Mouse (Mus musculus): ENCODE data around the gene Rcc1. TPM values are rescaled to one million over a fixed set of nuclear protein-coding genes. Genes with fewer than 3 reads are reported as not detected.

The Rcc1 gene
- polyA plus RNA-seq, 1 experiment from 2014 or later: 40.0 TPM

DNA sequence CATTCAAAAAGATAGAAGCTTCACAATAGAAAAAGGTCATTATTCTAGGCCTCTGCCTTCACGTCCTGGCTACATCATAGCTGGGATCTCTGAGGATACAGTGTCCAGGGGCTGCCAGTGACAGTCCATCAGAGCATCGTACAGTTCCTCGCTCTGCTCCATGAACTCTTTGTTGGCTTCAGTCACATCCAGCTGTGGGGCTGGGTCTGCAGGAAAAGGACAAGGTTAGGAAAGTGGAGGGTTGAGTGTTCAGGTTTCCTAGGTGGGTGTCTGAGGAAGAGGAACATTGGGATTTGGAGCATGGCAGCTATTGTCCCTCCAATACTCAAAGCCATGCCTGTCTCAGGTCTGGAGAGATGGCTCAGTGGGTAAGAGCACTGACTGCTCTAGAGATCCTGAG, 41.6 kb downstream of the Rcc1 start:
- no peak for ATAC-seq (replicated peaks; ENCODE audit: low FRiP score, low read depth)
- no peaks in the 10 kb centered on the region for H3K27me3 ChIP-seq (ENCODE audit: insufficient read depth, low read length)
- 43% methylated on average over 3 of the region's 3 CpGs for WGBS
- no peak overlapping the region for H3K4me3 ChIP-seq (replicated peaks; ENCODE audit: low read depth, low read length)
- no peak for DNase-seq (ENCODE audit: low spot score)
- H3K4me2 ChIP-seq (ENCODE audit: low read length): no peak overlapping the region
- TF ChIP-seq CTCF (IDR thresholded peaks at IDR 0.05; ENCODE audit: low read depth): no peak
- H3K4me1 ChIP-seq (replicated peaks; ENCODE audit: insufficient read depth, low read length): peaks cover 5% of the 10 kb centered on the region
- no peaks in the 10 kb centered on the region for H3K9me3 ChIP-seq (replicated peaks; ENCODE audit: low read length)
- H3K36me3 ChIP-seq (ENCODE audit: insufficient read depth, low read length): peaks cover 28% of the 10 kb centered on the region
- H3K9ac ChIP-seq (ENCODE audit: low read depth, low read length): no peak overlapping the region
- no peak overlapping the region for H3K27ac ChIP-seq

GRCm38 (mm10) chr4:132311209-132311608, 42.2 kb downstream of the Rcc1 start:
- DNase-seq (ENCODE audit: low spot score): no peak
- no peak overlapping the region for H3K4me3 ChIP-seq (replicated peaks; ENCODE audit: low read depth, low read length)
- H3K4me1 ChIP-seq (replicated peaks; ENCODE audit: insufficient read depth, low read length): peaks cover 5% of the 10 kb centered on the region
- WGBS: 52% methylated on average over 1 of the region's 1 CpGs
- no peaks in the 10 kb centered on the region for H3K27me3 ChIP-seq (ENCODE audit: insufficient read depth, low read length)
- H3K36me3 ChIP-seq (ENCODE audit: insufficient read depth, low read length): peaks cover 24% of the 10 kb centered on the region
- no peak overlapping the region for H3K9ac ChIP-seq (ENCODE audit: low read depth, low read length)
- ATAC-seq (replicated peaks; ENCODE audit: low FRiP score, low read depth): no peak
- no peak overlapping the region for H3K4me2 ChIP-seq (ENCODE audit: low read length)
- no peak overlapping the region for H3K27ac ChIP-seq
- TF ChIP-seq CTCF (IDR thresholded peaks at IDR 0.05; ENCODE audit: low read depth): no peak
- no peaks in the 10 kb centered on the region for H3K9me3 ChIP-seq (replicated peaks; ENCODE audit: low read length)

- WGBS: 20% methylated on average over 10 of the region's 10 CpGs
- Histone ChIP-seq H3K27me3 (ENCODE audit: insufficient read depth, low read length) (no peaks in the 10 kb centered on the region), H3K4me2 (ENCODE audit: low read length) (peak overlapping the region; percentile 90), H3K4me3 (replicated peaks; ENCODE audit: low read depth, low read length) (peak overlapping the region; percentile 74), H3K4me1 (replicated peaks; ENCODE audit: insufficient read depth, low read length) (peaks cover 5% of the 10 kb centered on the region), H3K9ac (ENCODE audit: low read depth, low read length) (peak overlapping the region; percentile 75), H3K9me3 (replicated peaks; ENCODE audit: low read length) (no peaks in the 10 kb centered on the region), H3K36me3 (ENCODE audit: insufficient read depth, low read length) (peaks cover 24% of the 10 kb centered on the region), H3K27ac (peak overlapping the region; percentile 77; the same call in 1 of the 2 replicates)
- DNase-seq (ENCODE audit: low spot score): peak; percentile 58
- TF ChIP-seq CTCF (IDR thresholded peaks at IDR 0.05; ENCODE audit: low read depth): peak; percentile 67
- ATAC-seq (replicated peaks; ENCODE audit: low FRiP score, low read depth): no peak
Observed at GRCm38 (mm10) chr4:132309849-132310472, 43.4 kb downstream of the Rcc1 start.

DNA sequence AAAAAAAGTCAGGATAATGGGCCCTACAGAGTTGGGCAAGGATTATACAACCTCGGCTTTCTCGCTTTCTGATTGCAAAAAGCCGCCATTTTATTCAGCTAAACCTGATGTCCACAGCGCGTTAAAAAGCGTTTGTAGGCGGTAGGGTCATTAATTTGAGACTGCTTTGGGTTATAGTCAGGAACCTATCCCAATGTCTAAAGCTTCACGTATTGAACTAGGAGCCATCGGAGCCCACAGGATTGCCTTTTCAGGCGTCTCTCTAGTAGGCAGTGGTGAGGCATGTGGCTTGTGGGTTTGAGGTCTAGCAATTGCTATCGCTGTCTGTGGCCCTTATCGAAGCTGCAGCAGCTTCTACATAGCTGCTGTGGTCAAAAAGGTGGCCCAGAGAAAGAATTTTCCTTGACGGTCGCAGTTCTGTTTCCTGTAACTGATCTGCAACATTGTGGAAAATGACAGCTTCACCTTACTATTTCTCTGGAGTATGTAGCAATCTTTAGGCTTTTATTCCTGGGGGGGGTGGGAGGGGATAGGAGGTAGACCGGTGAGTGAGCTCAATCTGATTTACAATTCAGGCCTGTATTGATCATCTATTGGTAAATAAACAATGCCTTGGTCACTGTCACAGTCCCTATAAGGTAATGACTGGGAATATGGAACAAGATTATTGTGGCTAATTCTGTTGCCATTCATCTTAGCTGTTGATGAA, 44.1 kb downstream of the Rcc1 start:
- ATAC-seq (replicated peaks; ENCODE audit: low FRiP score, low read depth): no peak
- Histone ChIP-seq H3K4me1 (replicated peaks; ENCODE audit: insufficient read depth, low read length) (peaks cover 5% of the 10 kb centered on the region), H3K9ac (ENCODE audit: low read depth, low read length) (peak overlapping the region; percentile 75), H3K9me3 (replicated peaks; ENCODE audit: low read length) (no peaks in the 10 kb centered on the region), H3K4me2 (ENCODE audit: low read length) (peak overlapping the region; percentile 90), H3K27ac (peak overlapping the region; percentile 77), H3K27me3 (ENCODE audit: insufficient read depth, low read length) (no peaks in the 10 kb centered on the region), H3K4me3 (replicated peaks; ENCODE audit: low read depth, low read length) (peak overlapping the region; percentile 74), H3K36me3 (ENCODE audit: insufficient read depth, low read length) (peaks cover 22% of the 10 kb centered on the region)
- TF ChIP-seq CTCF (IDR thresholded peaks at IDR 0.05; ENCODE audit: low read depth): no peak
- WGBS: under 1% methylated on average over 15 of the region's 15 CpGs
- peak; percentile 56 for DNase-seq (ENCODE audit: low spot score)

DNA sequence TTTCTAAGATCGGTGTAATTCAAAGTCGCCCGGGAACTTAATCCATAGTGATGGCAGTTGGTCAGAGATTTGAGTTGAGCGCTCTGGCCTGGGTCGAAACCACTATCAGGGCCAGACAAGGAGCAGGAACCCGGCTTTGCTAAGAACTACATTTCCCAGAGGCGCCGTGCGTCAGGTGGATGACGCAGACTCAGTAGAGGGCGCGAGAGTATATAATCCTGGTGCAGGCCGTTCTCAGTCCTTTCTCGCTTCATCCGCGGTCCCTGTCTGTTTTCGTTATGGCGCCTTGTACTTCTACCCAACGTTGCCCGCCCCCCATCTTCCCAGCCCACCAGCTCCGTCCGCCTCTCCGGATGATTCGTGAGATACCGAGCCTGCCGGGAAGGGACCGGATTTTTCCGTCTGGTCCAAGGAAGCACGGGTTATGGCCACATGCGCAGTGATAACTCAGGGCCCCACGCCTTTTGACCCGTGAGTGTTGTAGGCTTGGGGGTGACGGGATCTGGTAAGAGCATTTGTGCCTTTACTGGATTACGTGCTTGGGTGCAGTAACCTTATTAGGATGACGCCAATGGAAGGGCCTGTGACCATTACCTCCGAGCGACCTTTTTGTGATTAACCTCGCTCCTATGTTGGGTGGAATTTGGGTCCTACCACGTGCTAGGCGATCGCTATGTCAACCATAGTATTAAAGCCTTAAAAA, 44.8 kb downstream of the Rcc1 start:
- peak; percentile 98 for DNase-seq (ENCODE audit: low spot score)
- Histone ChIP-seq H3K4me3 (replicated peaks; ENCODE audit: low read depth, low read length) (peak overlapping the region; percentile 74), H3K27ac (peak overlapping the region; percentile 77), H3K9ac (ENCODE audit: low read depth, low read length) (peak overlapping the region; percentile 75), H3K36me3 (ENCODE audit: insufficient read depth, low read length) (peaks cover 18% of the 10 kb centered on the region), H3K27me3 (ENCODE audit: insufficient read depth, low read length) (no peaks in the 10 kb centered on the region), H3K4me2 (ENCODE audit: low read length) (peak overlapping the region; percentile 90), H3K4me1 (replicated peaks; ENCODE audit: insufficient read depth, low read length) (peaks cover 5% of the 10 kb centered on the region), H3K9me3 (replicated peaks; ENCODE audit: low read length) (no peaks in the 10 kb centered on the region)
- no peak for TF ChIP-seq CTCF (IDR thresholded peaks at IDR 0.05; ENCODE audit: low read depth)
- under 1% methylated on average over 41 of the region's 41 CpGs for WGBS
- ATAC-seq (replicated peaks; ENCODE audit: low FRiP score, low read depth): peak; percentile 83

GRCm38 (mm10) chr4:132306004-132306403, 47.4 kb downstream of the Rcc1 start:
- DNase-seq (ENCODE audit: low spot score): no peak
- TF ChIP-seq CTCF (IDR thresholded peaks at IDR 0.05; ENCODE audit: low read depth): no peak
- no peak overlapping the region for H3K4me3 ChIP-seq (replicated peaks; ENCODE audit: low read depth, low read length)
- H3K27ac ChIP-seq: no peak overlapping the region
- peaks cover 5% of the 10 kb centered on the region for H3K4me1 ChIP-seq (replicated peaks; ENCODE audit: insufficient read depth, low read length)
- no peak overlapping the region for H3K9ac ChIP-seq (ENCODE audit: low read depth, low read length)
- no peaks in the 10 kb centered on the region for H3K9me3 ChIP-seq (replicated peaks; ENCODE audit: low read length)
- no peaks in the 10 kb centered on the region for H3K27me3 ChIP-seq (ENCODE audit: insufficient read depth, low read length)
- no peak overlapping the region for H3K4me2 ChIP-seq (ENCODE audit: low read length)
- ATAC-seq (replicated peaks; ENCODE audit: low FRiP score, low read depth): no peak
- WGBS: 72% methylated on average over 6 of the region's 6 CpGs
- H3K36me3 ChIP-seq (ENCODE audit: insufficient read depth, low read length): peaks cover 4% of the 10 kb centered on the region
